Mouse (Mus musculus): ENCODE measurements at regions not wholly inside any gene's neighbourhood (a gene's known extent, or its start where the extent isn't known, plus 50 kb on each side); places are given as distances from the start of the nearest gene placed in this dataset.

DNA sequence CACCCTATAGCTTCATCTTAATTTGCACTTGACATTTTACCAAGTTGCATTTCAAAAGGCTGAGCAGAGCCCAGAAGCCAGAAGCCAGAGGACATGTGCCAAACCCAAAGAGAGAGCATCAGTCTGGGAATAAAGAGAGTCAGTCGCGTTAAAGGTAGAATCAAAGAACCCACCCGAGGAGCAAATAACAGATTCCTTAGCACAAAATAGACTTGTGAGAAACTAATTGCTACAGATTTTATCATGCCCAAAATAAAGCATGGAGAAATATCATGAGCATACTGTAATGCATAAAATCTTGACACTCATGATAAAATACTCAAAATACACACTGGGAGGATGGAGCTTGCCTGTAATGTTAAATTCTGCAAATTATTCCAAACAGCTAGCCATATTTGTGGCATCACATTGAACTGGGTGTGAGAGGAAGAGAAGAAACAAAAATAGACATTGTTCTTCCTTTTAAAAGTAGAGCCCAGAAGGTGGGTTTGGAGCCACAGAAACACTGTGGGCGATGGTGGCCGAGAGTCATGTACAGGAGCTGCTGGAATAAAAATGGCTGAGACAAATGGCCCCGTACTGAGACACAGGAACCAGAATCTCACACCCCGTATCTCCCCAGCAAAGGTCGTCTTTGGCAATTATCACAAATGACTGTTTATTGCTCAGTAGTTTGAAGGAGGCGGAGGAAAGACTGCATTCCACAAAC lies 317.2 kb downstream of the Klf6 start:
- DNase-seq (ENCODE audit: low spot score), result no peak

DNA sequence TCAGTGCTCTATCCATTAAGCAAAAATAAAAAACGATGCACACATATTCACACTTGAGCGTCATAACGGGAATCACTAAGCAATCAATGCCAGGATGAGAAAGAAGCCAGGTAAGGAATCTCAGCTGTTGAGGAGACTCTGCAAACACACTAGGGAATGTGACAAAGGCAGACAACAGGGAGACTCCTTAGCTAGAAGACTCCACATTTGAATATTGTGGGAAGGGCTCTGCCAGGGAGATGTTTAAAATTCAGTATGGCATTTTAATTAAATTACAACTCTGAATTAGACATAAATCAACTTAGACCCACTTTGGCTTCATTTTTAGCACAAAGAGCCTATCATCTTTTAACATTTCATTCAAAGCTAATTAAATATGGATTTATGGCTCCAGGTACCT lies 327.9 kb downstream of the Klf6 start:
- no peak for DNase-seq (ENCODE audit: low spot score)

- DNase-seq (ENCODE audit: low spot score), result no peak
Measured at GRCm38 (mm10) chr13:6189566-6189965, 328.3 kb downstream of the Klf6 start.

DNA sequence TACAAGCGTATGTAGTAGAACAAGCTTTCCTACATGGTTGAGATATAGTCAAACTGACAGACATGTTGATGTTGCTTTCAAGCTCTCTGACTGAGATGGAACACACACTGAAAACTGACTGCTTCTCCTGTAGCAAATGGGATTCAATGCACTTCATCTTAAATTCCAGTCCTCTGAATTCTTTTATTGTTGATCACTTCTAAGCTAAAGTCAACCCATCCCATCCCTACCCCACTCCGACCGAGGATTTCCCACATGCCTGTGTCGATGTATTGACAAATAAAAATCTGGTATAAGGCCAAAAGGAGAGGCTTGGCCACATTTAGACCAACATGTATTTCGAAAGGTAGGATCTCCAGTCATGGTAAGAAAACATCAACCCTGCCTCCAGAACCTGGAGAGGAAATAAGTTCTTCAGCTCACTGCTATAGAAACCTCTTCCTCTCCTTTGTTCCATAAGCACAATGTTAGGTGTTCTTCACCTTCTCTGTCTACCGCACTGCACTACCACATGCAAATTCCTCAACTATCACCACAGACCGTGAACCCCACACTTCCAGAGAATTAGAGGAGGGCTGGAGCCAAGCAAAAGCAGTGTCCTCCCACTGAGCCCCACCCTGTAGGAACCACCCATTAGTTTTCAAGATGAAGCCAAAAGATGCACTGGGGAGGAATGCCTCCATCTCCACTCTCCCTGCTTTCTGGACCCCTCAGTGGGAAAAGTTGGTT lies 330.1 kb downstream of the Klf6 start:
- DNase-seq (ENCODE audit: low spot score), result no peak

DNA sequence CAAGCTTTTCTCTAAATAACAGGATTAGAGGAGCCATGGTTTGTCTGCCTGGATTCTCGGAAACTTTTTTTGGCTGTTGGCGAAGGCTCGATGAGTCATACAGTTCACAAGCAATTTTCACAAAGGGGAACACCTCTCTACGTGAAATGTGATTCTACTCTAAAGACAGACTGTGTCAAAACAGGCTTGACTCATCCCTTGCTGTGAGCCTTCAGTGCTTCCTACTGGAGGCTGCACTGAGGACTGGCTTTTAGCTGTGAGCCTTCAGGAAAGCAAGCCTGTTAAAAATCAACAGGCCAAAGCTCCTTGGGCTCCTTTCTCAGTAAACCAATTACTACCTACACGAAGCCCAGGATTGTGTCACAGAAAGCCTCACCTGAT lies 330.6 kb downstream of the Klf6 start:
- DNase-seq (ENCODE audit: low spot score), result no peak

GRCm38 (mm10) chr13:6196690-6197089 lies 335.4 kb downstream of the Klf6 start:
- no peak for DNase-seq (ENCODE audit: low spot score)

DNA sequence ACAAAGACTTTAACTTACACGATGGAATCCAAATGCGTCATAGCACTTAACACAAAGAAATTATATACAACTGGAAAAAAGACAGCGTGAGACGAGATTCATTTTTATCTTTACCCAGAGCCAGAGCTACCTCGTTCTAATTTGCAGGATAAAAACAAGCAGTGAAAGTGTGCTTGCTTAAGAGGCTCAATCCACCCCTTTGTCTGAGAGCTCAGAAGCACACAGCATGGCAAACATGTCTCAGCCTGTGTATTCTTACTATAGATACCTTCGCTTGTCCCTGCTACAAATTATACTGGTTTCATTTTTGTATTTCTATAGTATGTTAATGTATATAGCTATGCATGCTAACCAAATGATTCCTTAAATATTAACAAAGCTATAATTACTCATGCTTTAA lies 337.8 kb downstream of the Klf6 start:
- DNase-seq (ENCODE audit: low spot score), result no peak

- DNase-seq (ENCODE audit: low spot score), result no peak
Measured at GRCm38 (mm10) chr13:6201516-6201915, 340.2 kb downstream of the Klf6 start.

GRCm38 (mm10) chr13:6204801-6205200 lies 343.1 kb upstream of the Pitrm1 start:
- no peak for DNase-seq (ENCODE audit: low spot score)

- no peak for DNase-seq (ENCODE audit: low spot score)
Measured at GRCm38 (mm10) chr13:6212550-6212949, 335.4 kb upstream of the Pitrm1 start.

- no peak for DNase-seq (ENCODE audit: low spot score)
Measured at GRCm38 (mm10) chr13:6214189-6214588, 333.8 kb upstream of the Pitrm1 start.

DNA sequence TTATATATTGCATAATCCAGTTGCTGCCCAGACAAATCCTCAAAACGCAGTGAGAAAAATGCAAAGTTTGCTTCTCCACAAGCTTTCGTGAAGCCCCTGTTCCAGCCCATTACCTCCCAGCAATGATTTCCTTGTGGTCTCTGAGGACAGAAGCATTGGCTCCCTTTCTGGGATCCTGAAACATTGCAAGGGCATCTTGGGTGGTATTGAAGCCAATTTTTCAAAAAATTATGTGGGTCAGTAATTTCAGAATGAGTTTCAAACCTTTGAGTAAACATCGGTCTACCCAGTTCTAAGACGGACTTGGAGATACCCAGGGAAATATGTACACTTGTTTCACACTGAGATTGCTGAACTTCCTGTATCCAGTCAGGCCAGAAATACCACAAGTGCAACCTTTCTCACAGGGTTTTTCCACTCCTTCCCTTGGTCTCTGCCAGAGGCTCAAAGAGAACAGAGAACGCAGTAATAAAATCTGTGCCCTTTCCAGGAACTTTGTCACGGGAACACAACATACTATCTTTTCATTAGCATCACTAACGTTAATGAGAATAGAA lies 321.8 kb upstream of the Pitrm1 start:
- DNase-seq (ENCODE audit: low spot score), result no peak

- no peak for DNase-seq (ENCODE audit: low spot score)
Measured at GRCm38 (mm10) chr13:6228278-6228677, 319.7 kb upstream of the Pitrm1 start.

GRCm38 (mm10) chr13:6235394-6235793 lies 312.6 kb upstream of the Pitrm1 start:
- DNase-seq (ENCODE audit: low spot score), result no peak

DNA sequence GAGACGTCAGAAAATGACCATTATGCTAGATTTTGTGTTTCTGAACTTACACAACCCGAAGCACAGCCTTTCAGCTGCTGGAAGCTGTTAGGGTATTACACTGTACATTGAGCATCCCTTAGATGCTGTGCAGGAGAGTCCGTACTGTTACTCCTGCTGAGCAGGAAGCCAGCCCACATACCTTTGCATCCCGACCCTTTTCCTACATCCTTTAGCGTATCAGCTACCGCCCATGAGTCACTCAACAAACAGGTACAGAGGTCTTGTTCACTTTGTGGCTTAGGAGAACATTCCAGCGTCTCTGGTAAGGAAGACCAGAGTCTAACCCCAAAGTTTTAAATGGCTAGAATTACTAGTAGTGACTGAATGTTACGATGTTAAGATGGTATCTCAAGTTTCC lies 311.4 kb upstream of the Pitrm1 start:
- no peak for DNase-seq (ENCODE audit: low spot score)

GRCm38 (mm10) chr13:6237201-6237600 lies 310.7 kb upstream of the Pitrm1 start:
- no peak for DNase-seq (ENCODE audit: low spot score)

GRCm38 (mm10) chr13:6240855-6241254 lies 307.1 kb upstream of the Pitrm1 start:
- no peak for DNase-seq (ENCODE audit: low spot score)

DNA sequence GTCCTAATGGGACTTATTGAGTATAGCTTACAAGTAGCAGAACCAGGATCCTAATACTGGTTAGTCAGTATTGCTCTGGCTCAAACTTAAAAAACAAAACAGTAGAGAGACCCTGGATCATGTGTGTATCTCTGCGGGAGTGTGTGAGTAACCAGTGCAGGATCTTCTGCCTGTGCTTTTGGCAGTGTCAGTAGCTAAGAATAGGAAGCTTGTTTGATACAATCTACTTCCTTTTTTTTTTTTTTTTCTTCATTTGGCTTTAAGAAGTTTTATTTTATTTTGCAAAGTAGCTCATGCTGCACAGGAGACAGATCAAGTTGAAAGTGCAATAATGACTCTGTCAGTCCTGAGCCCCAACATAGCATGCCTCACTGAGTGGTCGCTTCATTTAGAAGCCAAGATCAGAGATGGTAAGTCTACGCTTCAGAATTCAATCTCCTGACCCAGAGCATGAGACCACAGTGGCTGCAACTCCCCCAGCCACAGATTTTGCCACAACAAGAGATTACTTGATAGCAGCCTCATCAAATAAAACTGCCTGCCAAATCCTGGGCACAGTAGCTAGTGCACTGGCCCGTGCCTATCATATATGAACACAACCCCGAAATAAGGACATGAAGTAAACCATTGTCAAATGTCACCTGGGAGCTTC lies 306.4 kb upstream of the Pitrm1 start:
- DNase-seq (ENCODE audit: low spot score), result no peak

GRCm38 (mm10) chr13:6250106-6250505 lies 297.8 kb upstream of the Pitrm1 start:
- no peak for DNase-seq (ENCODE audit: low spot score)

DNA sequence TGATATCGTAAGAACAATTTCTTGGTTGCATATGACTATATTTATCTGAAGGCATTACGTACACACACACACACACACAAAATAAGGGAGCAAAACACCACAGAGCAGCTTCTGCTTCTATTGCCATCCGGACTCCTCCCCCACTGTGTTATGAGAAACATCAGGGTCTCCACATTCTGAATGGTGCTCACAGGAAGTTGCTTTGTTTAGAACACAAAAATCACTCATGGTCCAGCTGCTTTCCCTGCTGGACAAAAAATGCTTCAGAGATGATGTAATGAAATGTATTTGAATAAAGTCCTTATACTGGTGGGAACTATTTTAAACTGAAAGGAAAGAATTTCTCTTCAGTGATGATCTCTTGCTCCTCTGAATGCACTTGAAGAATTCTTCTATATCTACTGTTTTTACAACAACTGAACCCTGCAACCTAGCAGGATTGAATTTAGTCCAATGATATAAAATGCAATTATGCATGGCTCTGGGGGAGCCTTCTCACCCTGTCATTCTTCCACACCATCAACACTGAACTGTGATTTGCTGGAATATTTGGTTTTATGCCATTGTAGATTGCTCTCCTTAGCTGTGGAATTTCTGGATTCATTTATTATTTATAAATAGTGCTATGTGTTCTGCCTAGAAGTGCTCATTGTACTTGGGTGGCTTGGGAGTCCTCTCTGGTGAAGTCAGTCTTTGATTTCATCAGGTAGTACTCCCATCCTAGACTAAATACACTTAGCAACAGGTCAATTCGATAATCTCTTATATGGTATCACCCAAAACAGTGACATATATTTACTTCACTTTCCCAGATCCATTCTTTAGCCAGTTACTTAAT lies 296.7 kb upstream of the Pitrm1 start:
- no peak for DNase-seq (ENCODE audit: low spot score)

DNA sequence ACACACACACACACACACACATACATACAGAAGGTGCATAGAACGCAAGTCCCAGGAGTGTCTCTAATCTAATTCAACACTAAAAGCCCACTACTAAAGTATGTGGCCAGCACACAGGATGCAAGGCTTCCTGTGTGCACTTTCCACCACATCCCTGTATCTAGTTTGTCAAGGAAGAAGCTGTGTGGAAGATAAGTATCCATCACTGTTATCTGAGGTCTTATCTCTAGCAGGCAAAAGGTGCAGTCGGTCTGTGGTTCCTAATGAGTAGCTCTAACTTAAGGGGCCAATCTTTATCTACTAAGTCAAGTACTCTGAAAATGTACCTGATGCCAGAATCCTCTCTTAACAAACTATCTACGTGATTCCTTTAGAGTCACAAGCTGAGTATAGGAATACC lies 295.8 kb upstream of the Pitrm1 start:
- no peak for DNase-seq (ENCODE audit: low spot score)

GRCm38 (mm10) chr13:6255303-6255702 lies 292.6 kb upstream of the Pitrm1 start:
- DNase-seq (ENCODE audit: low spot score), result no peak

Data from testis, postnatal 14 days (tissue).